Mouse (Mus musculus) stomach, embryonic 16.5 days (tissue): ENCODE data around the gene Gm884. TPM values are rescaled to one million over a fixed set of nuclear protein-coding genes. Genes with fewer than 3 reads are reported as not detected.
A peak's percentile ranks its signal among the peaks of the same experiment; 100 is the strongest.

Source experiments
- ATAC-seq: fragments of 200-750 bp; cut with Nextera tagmentation; 2 replicates; pipeline ENCODE4 v1.8.0; 2017; ENCODE audit warnings: moderate number of reproducible peaks, moderate TSS enrichment; ENCODE audit not compliant: insufficient read depth, low FRiP score
- H3K27ac ChIP-seq: fragments of 300-500 bp; sonication (generic); 2 replicates; pipeline ENCODE4 v1.5.1; 2014; ENCODE audit warnings: low read length
- H3K27me3 ChIP-seq: fragments of 300-500 bp; sonication (generic); 2 replicates; pipeline ENCODE4 v1.6.1; 2014; ENCODE audit warnings: low read length, control low read depth, mixed read lengths; ENCODE audit not compliant: control insufficient read depth, insufficient read depth
- H3K36me3 ChIP-seq: fragments of 300-500 bp; sonication (generic); 2 replicates; pipeline ENCODE4 v1.6.1; 2014; ENCODE audit warnings: low read length; ENCODE audit not compliant: control insufficient read depth, insufficient read depth
- H3K4me1 ChIP-seq: fragments of 300-500 bp; sonication (generic); 2 replicates; pipeline ENCODE4 v1.6.1; 2014; ENCODE audit warnings: low read length, control low read depth, mixed read lengths; ENCODE audit not compliant: control insufficient read depth, insufficient read depth
- H3K4me2 ChIP-seq: fragments of 300-500 bp; sonication (generic); 2 replicates; pipeline ENCODE4 v1.6.1; 2014; ENCODE audit warnings: low read depth, low read length, mixed read lengths
- H3K4me3 ChIP-seq: fragments of 300-500 bp; sonication (generic); replicated peaks from 2 replicates; pipeline ENCODE4 v1.5.1; 2014; ENCODE audit warnings: mild to moderate bottlenecking, low read length
- H3K9ac ChIP-seq: fragments of 300-500 bp; sonication (generic); 2 replicates; pipeline ENCODE4 v1.6.1; 2014; ENCODE audit warnings: low read length
- H3K9me3 ChIP-seq: fragments of 300-500 bp; sonication (generic); replicated peaks from 2 replicates; pipeline ENCODE4 v1.6.1; 2016; ENCODE audit warnings: low read length, control low read depth; ENCODE audit not compliant: control insufficient read depth
- WGBS: fragments of 180-500 bp; shearing (Covaris S2); extraction: QIAGEN DNeasy Blood & Tissue Kit; methylation state at CpG from one replicate; pipeline ENCODE4 v1.1.7; 2014; 5-methylcytosine and 5-hydroxymethylcytosine counted together
- polyA plus RNA-seq: library from polyadenylated mRNA; unstranded; fragments of >200 nt; fragmentation: Nextera tagmentation; extraction: Ambion mirVana; gene quantifications from 2 replicates; pipeline ENCODE4 v1.2.1, GENCODE M21; 2015

Gene Gm884
- polyA plus RNA-seq, 1 experiment from 2014 or later = not detected

DNA sequence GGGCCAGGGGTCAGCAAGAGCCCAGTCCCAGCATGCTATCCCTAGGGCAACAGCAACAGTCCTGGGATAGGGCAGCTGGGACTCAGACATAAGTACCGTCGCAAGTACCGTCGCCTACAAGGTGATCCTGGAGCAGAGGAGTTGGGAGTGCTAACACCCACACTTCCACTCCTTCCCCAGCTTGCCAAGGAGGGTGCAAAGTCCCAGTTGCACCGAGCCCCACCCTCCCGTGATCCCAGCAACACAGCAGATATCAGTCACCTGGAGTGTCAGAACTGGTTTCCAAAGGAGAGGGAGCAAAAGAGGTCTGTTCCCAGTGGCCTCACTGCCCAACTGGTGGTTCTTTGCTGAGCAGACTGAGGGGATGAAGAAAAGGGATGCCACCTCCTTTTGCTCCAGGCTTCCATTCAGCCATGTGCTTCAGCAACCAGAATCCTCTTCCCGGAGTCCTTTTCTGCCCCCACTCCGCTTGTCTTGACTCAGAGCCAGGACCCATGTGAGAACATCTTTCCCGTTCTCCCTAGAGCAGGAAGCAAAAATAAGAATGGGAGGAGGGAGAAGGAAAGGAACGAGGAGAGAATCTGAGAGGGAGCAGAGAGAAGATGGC, 32.5 kb upstream of the Gm884 start:
- no peak overlapping the region for H3K27ac ChIP-seq
- H3K4me2 ChIP-seq = no peak overlapping the region
- no peaks in the 10 kb centered on the region for H3K9me3 ChIP-seq
- no peak overlapping the region for H3K4me3 ChIP-seq
- no peak for ATAC-seq
- H3K36me3 ChIP-seq = no peaks in the 10 kb centered on the region
- H3K4me1 ChIP-seq = peaks cover 8% of the 10 kb centered on the region
- 61% methylated on average over 10 of the region's 10 CpGs for WGBS
- no peak overlapping the region for H3K9ac ChIP-seq
- peaks cover 49% of the 10 kb centered on the region for H3K27me3 ChIP-seq

GRCm38 (mm10) chr11:103651426-103651825, 30.5 kb upstream of the Gm884 start:
- H3K27ac ChIP-seq = no peak overlapping the region
- ATAC-seq = no peak
- no peaks in the 10 kb centered on the region for H3K9me3 ChIP-seq
- 81% methylated on average over 6 of the region's 6 CpGs for WGBS
- H3K9ac ChIP-seq = no peak overlapping the region
- no peak overlapping the region for H3K4me2 ChIP-seq
- peaks cover 67% of the 10 kb centered on the region for H3K27me3 ChIP-seq
- H3K36me3 ChIP-seq = no peaks in the 10 kb centered on the region
- H3K4me1 ChIP-seq = peaks cover 8% of the 10 kb centered on the region
- H3K4me3 ChIP-seq = no peak overlapping the region

GRCm38 (mm10) chr11:103649983-103650493, 29.1 kb upstream of the Gm884 start:
- H3K9me3 ChIP-seq = no peaks in the 10 kb centered on the region
- H3K4me2 ChIP-seq = peak overlapping the region; percentile 65
- no peak overlapping the region for H3K9ac ChIP-seq
- peaks cover 8% of the 10 kb centered on the region for H3K4me1 ChIP-seq
- no peak overlapping the region for H3K27ac ChIP-seq
- H3K36me3 ChIP-seq = no peaks in the 10 kb centered on the region
- H3K4me3 ChIP-seq = peak overlapping the region; percentile 41
- ATAC-seq = no peak
- WGBS = under 1% methylated on average over 37 of the region's 37 CpGs
- peaks cover 65% of the 10 kb centered on the region for H3K27me3 ChIP-seq

DNA sequence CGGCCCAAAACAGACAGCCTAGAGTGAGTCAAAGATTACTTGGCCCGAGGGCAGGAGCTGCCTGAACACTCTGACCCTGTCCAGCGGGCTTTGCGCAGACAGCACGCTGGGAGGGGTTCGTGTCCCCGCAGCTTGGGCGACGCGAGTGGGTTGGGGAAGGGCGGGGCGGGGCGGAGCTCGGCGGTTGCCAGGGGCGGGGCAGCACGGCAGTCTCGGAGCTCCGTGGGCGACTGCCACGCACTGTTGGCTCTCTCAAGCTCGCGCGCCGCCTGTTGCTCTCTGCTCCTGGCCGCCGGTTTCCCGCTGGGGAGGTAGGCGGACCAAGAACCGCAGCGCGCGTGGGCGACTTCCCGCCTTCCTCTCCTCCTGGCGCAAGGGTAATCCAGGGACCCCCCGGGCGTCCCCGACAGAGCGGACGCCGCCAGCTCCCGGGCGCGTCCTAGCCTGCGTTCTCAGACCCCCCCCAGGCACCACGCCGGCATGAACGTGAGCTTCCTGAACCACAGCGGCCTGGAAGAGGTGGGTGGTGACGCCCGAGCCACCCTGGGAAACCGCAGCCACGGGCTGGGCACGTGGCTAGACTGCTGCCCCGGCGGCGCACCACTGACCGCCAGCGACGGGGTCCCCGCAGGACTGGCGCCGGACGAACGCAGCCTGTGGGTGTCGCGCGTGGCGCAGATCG, 28.5 kb upstream of the Gm884 start, which contains the start of gene Rprml:
Gene Rprml (plus strand): TSS at position 270 of the 682 bp plus-strand sequence.
- Histone ChIP-seq H3K36me3 (no peaks in the 10 kb centered on the region), H3K9ac (no peak within 1 kb of the TSS), H3K4me2 (peak within 1 kb of the TSS; percentile 65), H3K4me1 (peaks cover 8% of the 10 kb centered on the region), H3K27ac (no peak within 1 kb of the TSS), H3K27me3 (peaks cover 61% of the 10 kb centered on the region), H3K4me3 (peak within 1 kb of the TSS; percentile 41), H3K9me3 (no peaks in the 10 kb centered on the region)
- ATAC-seq = no peak
- 2% methylated on average over 71 of the region's 71 CpGs for WGBS

DNA sequence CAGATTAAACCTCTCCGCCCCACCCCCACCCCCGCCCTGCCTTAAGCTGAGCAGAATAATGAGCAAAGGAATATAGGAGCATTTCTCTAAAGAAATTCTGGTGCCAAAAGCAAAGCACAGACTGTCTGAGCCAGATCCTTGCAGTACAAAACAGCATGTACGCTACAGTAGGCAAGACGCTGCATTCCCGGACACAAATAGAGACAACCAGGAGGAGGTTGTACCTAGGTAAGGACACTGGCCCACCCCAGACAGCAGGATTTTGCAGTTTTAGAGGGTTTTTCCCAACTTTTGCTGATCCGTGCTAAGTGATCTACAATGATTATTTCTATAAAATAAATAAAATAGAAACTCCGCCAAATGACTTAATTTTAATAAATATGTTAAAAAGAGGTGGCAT, 27.7 kb upstream of the Gm884 start:
- H3K4me1 ChIP-seq = peaks cover 8% of the 10 kb centered on the region
- no peak overlapping the region for H3K4me2 ChIP-seq
- H3K9me3 ChIP-seq = no peaks in the 10 kb centered on the region
- H3K27me3 ChIP-seq = peaks cover 61% of the 10 kb centered on the region
- 27% methylated on average over 7 of the region's 7 CpGs for WGBS
- H3K36me3 ChIP-seq = no peaks in the 10 kb centered on the region
- no peak overlapping the region for H3K9ac ChIP-seq
- H3K27ac ChIP-seq = no peak overlapping the region
- H3K4me3 ChIP-seq = no peak overlapping the region
- no peak for ATAC-seq

DNA sequence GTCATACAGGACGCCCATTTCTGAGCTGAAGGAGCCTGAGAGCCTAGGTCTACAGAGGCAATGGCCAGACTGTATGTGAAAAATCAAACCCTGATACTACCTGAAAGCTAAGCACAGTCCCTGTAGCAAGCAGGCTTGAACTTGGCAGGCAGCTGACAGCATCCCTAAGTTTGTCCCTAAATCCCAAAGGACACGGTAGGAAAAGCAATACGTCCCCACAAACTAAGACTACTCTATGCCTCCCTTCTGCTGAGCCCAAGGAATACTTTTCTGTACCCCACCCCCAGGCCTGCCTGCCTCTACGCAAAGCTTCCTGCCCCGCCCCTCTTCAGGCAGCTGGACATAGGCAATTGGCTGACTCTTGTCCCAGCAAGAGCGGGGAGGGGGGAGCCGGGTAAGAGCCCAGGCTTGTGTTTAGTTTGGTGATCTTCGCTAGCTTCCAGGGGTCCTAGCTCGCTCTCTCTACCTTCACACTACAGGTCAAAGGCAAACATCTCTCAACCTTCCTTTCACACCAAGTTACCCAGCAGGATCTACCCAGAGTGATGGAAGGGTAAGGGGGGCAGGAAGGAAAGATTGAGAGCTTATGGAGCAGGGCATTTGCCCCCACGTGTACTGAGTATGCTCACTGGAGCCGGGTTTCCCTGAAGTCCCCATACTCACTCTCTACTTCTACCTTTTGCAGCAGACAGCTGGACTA, 27.1 kb upstream of the Gm884 start:
- Histone ChIP-seq H3K4me3 (no peak overlapping the region), H3K4me1 (peaks cover 8% of the 10 kb centered on the region), H3K9me3 (no peaks in the 10 kb centered on the region), H3K36me3 (no peaks in the 10 kb centered on the region), H3K27me3 (peaks cover 61% of the 10 kb centered on the region), H3K27ac (no peak overlapping the region), H3K9ac (no peak overlapping the region), H3K4me2 (no peak overlapping the region)
- WGBS = 7% methylated on average over 11 of the region's 11 CpGs
- ATAC-seq = no peak

DNA sequence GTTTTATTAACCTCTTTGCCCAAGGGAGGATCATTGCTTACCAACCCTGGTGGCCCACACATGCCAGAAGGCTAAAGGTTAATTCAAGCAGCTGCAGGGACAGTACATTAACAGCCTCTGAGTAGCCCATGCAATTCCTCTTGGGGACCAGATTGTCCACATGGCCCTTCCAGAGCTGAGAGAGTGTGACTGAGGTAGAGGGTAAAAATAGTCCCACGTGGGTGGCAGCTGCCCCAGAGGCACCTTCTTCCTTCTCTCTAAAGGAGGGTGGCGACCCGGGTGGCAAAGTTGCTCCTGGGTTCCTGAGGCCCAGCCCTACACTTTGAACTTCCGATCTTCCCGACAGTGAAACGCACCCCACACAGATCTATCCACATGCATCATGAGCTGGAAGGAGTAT, 25.4 kb upstream of the Gm884 start:
- ATAC-seq = no peak
- no peaks in the 10 kb centered on the region for H3K36me3 ChIP-seq
- H3K27me3 ChIP-seq = peaks cover 44% of the 10 kb centered on the region
- H3K4me3 ChIP-seq = no peak overlapping the region
- WGBS = 76% methylated on average over 6 of the region's 6 CpGs
- no peaks in the 10 kb centered on the region for H3K9me3 ChIP-seq
- H3K9ac ChIP-seq = no peak overlapping the region
- H3K4me1 ChIP-seq = peaks cover 8% of the 10 kb centered on the region
- no peak overlapping the region for H3K27ac ChIP-seq
- no peak overlapping the region for H3K4me2 ChIP-seq

GRCm38 (mm10) chr11:103645731-103646130, 24.8 kb upstream of the Gm884 start:
- Histone ChIP-seq H3K4me3 (no peak overlapping the region), H3K27me3 (peaks cover 38% of the 10 kb centered on the region)
- 54% methylated on average over 8 of the region's 8 CpGs for WGBS

GRCm38 (mm10) chr11:103643211-103643610, 22.3 kb upstream of the Gm884 start:
- H3K9me3 ChIP-seq = no peaks in the 10 kb centered on the region
- ATAC-seq = no peak
- no peak overlapping the region for H3K4me2 ChIP-seq
- no peak overlapping the region for H3K4me3 ChIP-seq
- H3K27ac ChIP-seq = no peak overlapping the region
- no peak overlapping the region for H3K9ac ChIP-seq
- H3K4me1 ChIP-seq = no peaks in the 10 kb centered on the region
- WGBS = 71% methylated on average over 9 of the region's 9 CpGs
- H3K27me3 ChIP-seq = peaks cover 28% of the 10 kb centered on the region
- no peaks in the 10 kb centered on the region for H3K36me3 ChIP-seq

More at GRCm38 (mm10) chr11:103645731-103646130, 24.8 kb upstream of the Gm884 start:
- H3K9me3 ChIP-seq = no peaks in the 10 kb centered on the region
- H3K9ac ChIP-seq = no peak overlapping the region
- no peak overlapping the region for H3K27ac ChIP-seq
- peaks cover 8% of the 10 kb centered on the region for H3K4me1 ChIP-seq
- no peak for ATAC-seq
- H3K4me2 ChIP-seq = no peak overlapping the region
- H3K36me3 ChIP-seq = no peaks in the 10 kb centered on the region
